Mouse (Mus musculus): ENCODE measurements around the gene Golt1a. TPM values are rescaled to one million over a fixed set of nuclear protein-coding genes. Genes with fewer than 3 reads are reported as not detected.

The Golt1a gene
- 1 to 10 TPM; 1.7 to 2.0 TPM for total RNA-seq (2021)
- long read RNA-seq, experiment 1, partial matches to known transcripts = 3 of 3 reads
- long read RNA-seq, experiment 1, other reads (novel, unspliced or antisense) = 0 of 3 reads
- long read RNA-seq, experiment 2 = 0 reads

- DNase-seq = no peak
These were observed at the start of gene Golt1a for GRCm38 (mm10) chr1:133309652-133310267. Gene Golt1a, plus strand, starts transcription at chr1:133309800.

GRCm38 (mm10) chr1:133262628-133263027, 47.0 kb upstream of the Golt1a start:
- DNase-seq = no peak

- no peak for DNase-seq
These were observed 46.5 kb upstream of the Golt1a start for GRCm38 (mm10) chr1:133263134-133263533.

- DNase-seq = peak; percentile 68 to 70
These were observed 45.2 kb upstream of the Golt1a start for GRCm38 (mm10) chr1:133264367-133264766.

- peak in 1 of 2 experiments; percentile 38 for DNase-seq
These were observed 44.4 kb upstream of the Golt1a start for GRCm38 (mm10) chr1:133265114-133265766.

- DNase-seq = no peak
These were observed 42.5 kb upstream of the Golt1a start for GRCm38 (mm10) chr1:133267094-133267493.

GRCm38 (mm10) chr1:133267813-133268492, 41.6 kb upstream of the Golt1a start:
- no peak for DNase-seq

GRCm38 (mm10) chr1:133268503-133268902, 41.1 kb upstream of the Golt1a start:
- no peak for DNase-seq

GRCm38 (mm10) chr1:133270336-133270735, 39.3 kb upstream of the Golt1a start:
- DNase-seq = no peak

- DNase-seq = no peak
These were observed 35.4 kb upstream of the Golt1a start for GRCm38 (mm10) chr1:133274163-133274562.

- peak in 1 of 2 experiments; percentile 20 for DNase-seq
These were observed 32.6 kb upstream of the Golt1a start for GRCm38 (mm10) chr1:133276983-133277382.

- DNase-seq = no peak
These were observed 31.1 kb upstream of the Golt1a start for GRCm38 (mm10) chr1:133278539-133278938.

- DNase-seq = no peak
These were observed 30.5 kb upstream of the Golt1a start for GRCm38 (mm10) chr1:133278946-133279631.

GRCm38 (mm10) chr1:133279632-133280093, 29.9 kb upstream of the Golt1a start:
- no peak for DNase-seq

- DNase-seq = no peak
These were observed 29.1 kb upstream of the Golt1a start for GRCm38 (mm10) chr1:133280537-133280936.

GRCm38 (mm10) chr1:133285907-133286306, 23.7 kb upstream of the Golt1a start:
- peak in 1 of 2 experiments; percentile 35 for DNase-seq

- no peak for DNase-seq
These were observed 22.5 kb upstream of the Golt1a start for GRCm38 (mm10) chr1:133287051-133287450.

GRCm38 (mm10) chr1:133287880-133288279, 21.7 kb upstream of the Golt1a start:
- DNase-seq = no peak

- peak; percentile 35 to 54 for DNase-seq
These were observed 17.7 kb upstream of the Golt1a start for GRCm38 (mm10) chr1:133291888-133292287.

- no peak for DNase-seq
These were observed 17.0 kb upstream of the Golt1a start for GRCm38 (mm10) chr1:133292608-133293007.

- DNase-seq = peak in 1 of 2 experiments; percentile 21
These were observed 13.2 kb upstream of the Golt1a start for GRCm38 (mm10) chr1:133296376-133296775.

- no peak for DNase-seq
These were observed 10.8 kb upstream of the Golt1a start for GRCm38 (mm10) chr1:133298816-133299215.
